Mouse (Mus musculus): ENCODE results near the gene Edc3.

DNA sequence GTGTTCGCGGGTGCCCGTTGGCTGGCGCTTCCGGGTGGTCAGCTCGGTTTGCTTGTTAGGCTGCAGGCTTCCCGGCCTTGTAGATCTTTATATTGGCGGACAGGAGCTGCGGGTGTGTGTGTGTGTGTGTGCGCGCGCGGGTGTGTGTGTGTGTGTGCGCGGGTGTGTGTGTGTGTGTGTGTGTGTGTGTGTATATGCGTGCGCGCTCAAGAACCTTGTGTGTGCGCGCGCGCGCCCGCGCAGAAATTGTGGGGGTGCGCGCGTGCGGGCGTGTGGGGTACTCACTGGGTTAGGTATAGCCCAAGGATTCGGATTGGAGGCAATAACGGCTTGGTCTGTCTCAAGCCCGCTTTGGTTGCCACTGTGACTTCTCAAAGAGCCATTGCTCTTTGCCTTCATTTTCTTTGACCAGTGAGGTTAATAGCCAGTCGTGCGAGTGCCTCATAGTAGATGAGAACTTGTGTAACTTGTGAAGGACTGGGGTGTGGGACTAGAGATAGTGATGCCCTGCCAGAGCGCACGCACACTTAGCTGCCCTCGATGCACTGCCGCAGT, 457 bp downstream of the Edc3 start:
- no peak for TF ChIP-seq CTCF (IDR thresholded peaks at IDR 0.05; ENCODE audit: low read depth, low read length)
- no peak for TF ChIP-seq POLR2A (IDR thresholded peaks at IDR 0.05; ENCODE audit: borderline replicate concordance, low read depth, low read length)
